8 mouse cellular contexts compared by ENCODE assay signal in genomic region chr17:51159261-51159660, GRCm38 (mm10). TPM values are rescaled to one million over a fixed set of nuclear protein-coding genes. Genes with fewer than 3 reads are reported as not detected.
DNase-seq lines count a peak whose midpoint lies in the region; ATAC-seq and TF ChIP-seq lines count a peak whose summit lies in the region.

No protein-coding gene starts in this region.

- H3K9ac ChIP-seq in stomach, postnatal 0 days (ENCODE audit: low read length), result no peak overlapping the region

- peak; percentile 56 for DNase-seq in adrenal gland, postnatal 14 days
- DNase-seq in adrenal gland, adult 8-10 months, result no peak
- peak; percentile 15 for DNase-seq in thymus, postnatal 4 days
- DNase-seq in thymus, postnatal 14 days, result no peak
- peak; percentile 28 to 56 for DNase-seq in kidney, postnatal 25 days
- peak; percentile 20 for DNase-seq in stomach, postnatal 0 days (ENCODE audit: low spot score)
- DNase-seq in right cerebral cortex, postnatal 36 days (ENCODE audit: low spot score in 2 of 2), result no peak
- no peak for DNase-seq in right cerebral cortex, postnatal 10 days (ENCODE audit: low spot score in 2 of 2)

- 91% methylated on average over 5 of the region's 5 CpGs for WGBS in stomach, postnatal 0 days

- no peak overlapping the region for H3K4me2 ChIP-seq in stomach, postnatal 0 days (replicated peaks; ENCODE audit: low read depth)

- H3K4me1 ChIP-seq in stomach, postnatal 0 days (replicated peaks; ENCODE audit: control insufficient read depth, insufficient read depth), result no peaks in the 10 kb centered on the region

- H3K27me3 ChIP-seq in stomach, postnatal 0 days (ENCODE audit: control insufficient read depth, insufficient read depth, low read length), result no peaks in the 10 kb centered on the region

- H3K36me3 ChIP-seq in stomach, postnatal 0 days (ENCODE audit: control insufficient read depth, insufficient read depth, low read length), result no peaks in the 10 kb centered on the region

- no peak overlapping the region for H3K4me3 ChIP-seq in stomach, postnatal 0 days (ENCODE audit: low read depth, low read length)

- ATAC-seq in stomach, postnatal 0 days (ENCODE audit: low FRiP score, low TSS enrichment), result no peak

- no peaks in the 10 kb centered on the region for H3K9me3 ChIP-seq in stomach, postnatal 0 days (ENCODE audit: control insufficient read depth, low read length)

- H3K27ac ChIP-seq in stomach, postnatal 0 days (replicated peaks), result no peak overlapping the region

- no peak for TF ChIP-seq CTCF in stomach, postnatal 0 days (IDR thresholded peaks at IDR 0.05; ENCODE audit: low read depth)

- no peak for TF ChIP-seq EP300 in stomach, postnatal 0 days (optimal IDR thresholded peaks at IDR 0.05)

RNA-seq across cellular contexts. Expression of gene Tbc1d5, which starts 19.9 kb away (rescaled TPM):
- 20.7 and 20.9 TPM in 2 replicates for total RNA-seq in adrenal gland, postnatal 14 days (2021)
- 10 to 100 TPM; 21.6 to 34.2 (median 27.2) TPM for total RNA-seq in adrenal gland, adult 8-10 months (2022)
- 2.8 and 3.9 TPM in 2 replicates for polyA plus RNA-seq in stomach, postnatal 0 days (2015; fragmentation: Nextera tagmentation; extraction: Ambion mirVana)

Comparison
In these comparisons a context has a peak if more than half of its experiments do, and no peak if none do; other contexts are left out.
1. DNase-seq: peak in adrenal gland, postnatal 14 days (single experiment), thymus, postnatal 4 days (single experiment), kidney, postnatal 25 days (2 of 2) and stomach, postnatal 0 days (single experiment); none in adrenal gland, adult 8-10 months (single experiment), thymus, postnatal 14 days (single experiment), right cerebral cortex, postnatal 36 days (0 of 2) and right cerebral cortex, postnatal 10 days (0 of 2).